Mouse (Mus musculus): ENCODE measurements around the gene Pou4f1. TPM values are rescaled to one million over a fixed set of nuclear protein-coding genes. Genes with fewer than 3 reads are reported as not detected.
"Not testable (repeated sequence)": the region's sequence is repeated elsewhere in the genome, so short reads cannot be mapped to it uniquely, and the experiment has no call there.

Pou4f1 gene
- polyA plus RNA-seq (2012; rRNA removed) = 0.02 TPM in 1 of 2 replicates, not detected in the other
- polyA plus RNA-seq (2014; fragmentation: Nextera tagmentation; extraction: Ambion mirVana) = not detected in 2 replicates

DNA sequence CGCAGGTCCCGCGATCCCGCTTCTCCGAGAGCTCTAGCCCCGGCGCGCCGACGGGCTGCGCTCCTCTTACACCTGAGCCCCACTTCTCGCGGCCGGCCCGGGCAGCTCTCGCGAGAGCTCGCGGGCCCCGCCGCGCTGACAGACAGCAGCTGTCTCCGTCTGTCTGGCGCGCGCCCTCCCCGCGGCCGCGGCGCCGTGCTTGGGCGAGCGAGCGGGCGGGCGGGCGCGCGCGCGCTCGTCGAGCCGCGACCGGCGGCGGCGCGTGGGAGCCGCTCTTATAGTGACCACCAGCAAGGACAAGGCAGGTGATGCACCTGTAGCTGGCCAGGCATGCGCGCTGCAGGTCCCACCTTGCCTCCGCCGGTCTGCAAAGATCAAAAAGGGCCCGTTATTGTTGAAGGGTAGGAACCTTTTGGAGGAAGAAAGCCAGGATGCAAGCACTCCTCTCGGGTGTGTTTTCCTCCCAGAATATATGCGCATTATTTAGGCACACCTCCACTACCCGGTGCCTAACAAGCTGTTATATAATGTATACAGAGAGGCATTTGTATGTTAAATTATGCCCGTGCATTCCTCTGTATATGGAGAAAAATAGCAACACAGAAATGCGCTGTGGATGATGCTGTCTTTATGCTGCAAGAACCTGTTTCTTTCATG lies at the start of gene Pou4f1:
Pou4f1 (minus strand) TSS at position 34 of the 657 bp plus-strand sequence.
- peak; percentile 80 for ATAC-seq (ENCODE audit: insufficient read depth)
- Histone ChIP-seq H3K27me3 (ENCODE audit: control insufficient read depth, insufficient read depth, low read length) (peaks cover 97% of the 10 kb centered on the region), H3K27ac (no peak within 1 kb of the TSS), H3K36me3 (replicated peaks; ENCODE audit: control insufficient read depth, insufficient read depth, low read depth) (no peaks in the 10 kb centered on the region), H3K4me1 (replicated peaks; ENCODE audit: control insufficient read depth in 2 of 2, insufficient read depth in 2 of 2, low read length in 1 of 2) (no peaks in the 10 kb centered on the region), H3K4me3 (ENCODE audit: insufficient read depth in 1 of 2, low read depth in 2 of 2, low read length in 2 of 2) (peak within 1 kb of the TSS; percentile 50 to 55), H3K4me2 (ENCODE audit: low read depth) (peak within 1 kb of the TSS; percentile 62), H3K9ac (replicated peaks) (no peak within 1 kb of the TSS), H3K9me3 (ENCODE audit: control insufficient read depth, low read length) (no peaks in the 10 kb centered on the region)
- peak; percentile 19 to 29 (median 26) for DNase-seq (ENCODE audit: low read depth in 3 of 3, low spot score in 3 of 3)
- WGBS (ENCODE audit: insufficient replicate concordance) = under 1% methylated on average over 44 of the region's 62 CpGs
- no peak for TF ChIP-seq CTCF (IDR thresholded peaks at IDR 0.05; ENCODE audit: low read depth)
- no peak for TF ChIP-seq EP300 (IDR thresholded peaks at IDR 0.05; ENCODE audit: low read depth)

DNA sequence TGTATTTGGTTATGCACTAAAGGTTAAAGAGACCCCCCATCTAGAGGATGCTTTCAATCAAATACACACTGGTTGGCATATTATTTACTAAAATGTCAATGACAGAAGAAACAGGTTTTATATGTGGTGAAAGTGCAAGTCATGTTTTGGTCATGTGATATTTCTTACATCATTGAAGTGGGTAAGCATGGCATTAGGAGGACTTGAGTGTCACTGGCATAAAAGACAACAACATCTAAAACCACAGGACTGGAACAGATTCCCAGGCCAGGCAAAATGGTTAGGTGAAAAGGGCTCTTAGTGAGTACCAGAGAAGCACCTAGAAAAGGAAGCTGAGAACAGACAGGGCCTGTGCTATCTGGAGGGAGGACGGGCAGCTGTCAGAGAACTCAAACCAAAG lies 43.9 kb upstream of the Pou4f1 start:
- Histone ChIP-seq H3K27ac (no peak overlapping the region), H3K9ac (replicated peaks) (no peak overlapping the region), H3K4me3 (ENCODE audit: insufficient read depth in 1 of 2, low read depth in 2 of 2, low read length in 2 of 2) (no peak overlapping the region), H3K9me3 (ENCODE audit: control insufficient read depth, low read length) (no peaks in the 10 kb centered on the region), H3K27me3 (ENCODE audit: control insufficient read depth, insufficient read depth, low read length) (no peaks in the 10 kb centered on the region), H3K36me3 (replicated peaks; ENCODE audit: control insufficient read depth, insufficient read depth, low read depth) (no peaks in the 10 kb centered on the region), H3K4me1 (replicated peaks; ENCODE audit: control insufficient read depth in 2 of 2, insufficient read depth in 2 of 2, low read length in 1 of 2) (no peaks in the 10 kb centered on the region), H3K4me2 (ENCODE audit: low read depth) (no peak overlapping the region)
- DNase-seq (ENCODE audit: low read depth in 3 of 3, low spot score in 3 of 3) = no peak
- TF ChIP-seq CTCF (IDR thresholded peaks at IDR 0.05; ENCODE audit: low read depth) = no peak
- no peak for TF ChIP-seq EP300 (IDR thresholded peaks at IDR 0.05; ENCODE audit: low read depth)
- 32% methylated on average over 1 of the region's 1 CpGs for WGBS (ENCODE audit: insufficient replicate concordance)
- no peak for ATAC-seq (ENCODE audit: insufficient read depth)

DNA sequence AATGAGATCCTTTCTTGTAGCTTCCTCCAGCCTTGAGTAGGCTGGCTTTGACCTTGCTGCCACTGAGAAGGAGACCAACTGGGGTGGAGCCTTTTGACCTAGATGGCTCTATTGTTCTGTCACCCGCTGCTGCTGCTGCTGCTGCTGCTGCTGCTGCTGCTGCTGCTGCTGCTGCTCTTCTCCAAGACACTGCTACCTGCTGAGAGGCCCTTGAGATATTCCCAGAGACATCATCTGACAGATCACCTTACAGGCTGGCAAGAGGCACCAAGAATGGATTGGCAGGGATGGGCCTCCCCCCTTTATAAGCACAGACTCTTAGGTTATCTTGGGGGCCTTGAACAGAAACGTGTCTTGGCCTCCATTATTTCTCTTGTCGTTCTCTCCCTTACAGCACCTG lies 35.0 kb upstream of the Pou4f1 start:
- H3K27ac ChIP-seq; H3K4me3 ChIP-seq (ENCODE audit: insufficient read depth in 1 of 2, low read depth in 2 of 2, low read length in 2 of 2); H3K4me1 ChIP-seq (replicated peaks; ENCODE audit: control insufficient read depth in 2 of 2, insufficient read depth in 2 of 2, low read length in 1 of 2); H3K27me3 ChIP-seq (ENCODE audit: control insufficient read depth, insufficient read depth, low read length); H3K9ac ChIP-seq (replicated peaks); DNase-seq (ENCODE audit: low read depth in 3 of 3, low spot score in 3 of 3); H3K36me3 ChIP-seq (replicated peaks; ENCODE audit: control insufficient read depth, insufficient read depth, low read depth); H3K9me3 ChIP-seq (ENCODE audit: control insufficient read depth, low read length); ATAC-seq (ENCODE audit: insufficient read depth); H3K4me2 ChIP-seq (ENCODE audit: low read depth): not testable (repeated sequence)
- WGBS (ENCODE audit: insufficient replicate concordance) = 75% methylated on average over 3 of the region's 3 CpGs

DNA sequence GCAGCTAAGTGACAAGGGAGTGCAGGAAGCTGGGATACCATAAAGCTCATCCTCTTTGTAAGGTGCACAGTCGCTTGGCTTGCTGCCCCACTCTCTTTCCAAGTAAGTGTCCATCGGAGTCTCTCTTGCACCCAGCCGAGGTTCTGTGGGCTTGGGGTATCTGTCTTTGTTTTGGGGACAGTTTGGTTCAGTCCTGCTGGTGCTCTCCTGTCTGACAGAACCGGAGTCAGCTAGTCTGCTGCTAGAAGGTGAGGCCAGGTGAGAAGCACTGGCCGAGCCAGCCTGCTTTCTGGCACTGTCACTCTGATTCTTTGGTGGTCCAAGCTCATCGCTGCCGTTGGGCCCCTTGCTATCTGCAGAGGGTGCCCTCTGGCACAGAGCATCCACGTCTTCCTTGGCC lies 12.0 kb upstream of the Pou4f1 start:
- Histone ChIP-seq H3K4me3 (ENCODE audit: insufficient read depth in 1 of 2, low read depth in 2 of 2, low read length in 2 of 2) (no peak overlapping the region), H3K4me2 (ENCODE audit: low read depth) (no peak overlapping the region), H3K4me1 (replicated peaks; ENCODE audit: control insufficient read depth in 2 of 2, insufficient read depth in 2 of 2, low read length in 1 of 2) (no peaks in the 10 kb centered on the region), H3K27ac (no peak overlapping the region), H3K9ac (replicated peaks) (no peak overlapping the region), H3K9me3 (ENCODE audit: control insufficient read depth, low read length) (no peaks in the 10 kb centered on the region), H3K27me3 (ENCODE audit: control insufficient read depth, insufficient read depth, low read length) (peaks cover 3% of the 10 kb centered on the region), H3K36me3 (replicated peaks; ENCODE audit: control insufficient read depth, insufficient read depth, low read depth) (no peaks in the 10 kb centered on the region; the same call in 1 of the 2 replicates)
- DNase-seq (ENCODE audit: low read depth in 3 of 3, low spot score in 3 of 3) (no peak), ATAC-seq (ENCODE audit: insufficient read depth) (no peak)
- WGBS (ENCODE audit: insufficient replicate concordance) = 77% methylated on average over 8 of the region's 8 CpGs
- TF ChIP-seq EP300 (IDR thresholded peaks at IDR 0.05; ENCODE audit: low read depth) (no peak), CTCF (IDR thresholded peaks at IDR 0.05; ENCODE audit: low read depth) (no peak)

DNA sequence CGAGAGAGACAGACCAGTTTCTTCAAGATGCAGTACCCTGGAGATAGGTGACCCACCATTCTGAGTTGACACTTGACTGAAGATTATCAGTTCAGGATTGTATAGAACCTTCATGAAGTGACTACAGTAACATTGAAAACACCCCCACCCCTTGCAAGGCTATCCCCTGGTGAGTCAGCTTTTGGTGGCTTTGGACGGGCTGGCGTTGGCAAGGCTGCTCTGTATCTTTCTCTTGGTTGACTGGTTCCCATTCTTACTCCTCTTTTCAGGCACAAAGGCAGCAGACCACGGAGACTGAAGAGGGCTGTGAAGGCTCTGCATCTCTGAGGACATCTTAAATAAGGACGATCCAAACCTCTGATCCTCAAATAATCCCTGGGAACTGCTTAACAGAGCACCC lies 10.8 kb upstream of the Pou4f1 start:
- peaks cover 14% of the 10 kb centered on the region for H3K27me3 ChIP-seq (ENCODE audit: control insufficient read depth, insufficient read depth, low read length)
- no peaks in the 10 kb centered on the region for H3K9me3 ChIP-seq (ENCODE audit: control insufficient read depth, low read length)
- H3K27ac ChIP-seq = no peak overlapping the region
- no peak overlapping the region for H3K9ac ChIP-seq (replicated peaks)
- TF ChIP-seq CTCF (IDR thresholded peaks at IDR 0.05; ENCODE audit: low read depth) (no peak), EP300 (IDR thresholded peaks at IDR 0.05; ENCODE audit: low read depth) (no peak)
- ATAC-seq (ENCODE audit: insufficient read depth) (no peak), DNase-seq (ENCODE audit: low read depth in 3 of 3, low spot score in 3 of 3) (no peak)
- H3K36me3 ChIP-seq (replicated peaks; ENCODE audit: control insufficient read depth, insufficient read depth, low read depth) = no peaks in the 10 kb centered on the region; the same call in 1 of the 2 replicates
- 78% methylated on average over 5 of the region's 5 CpGs for WGBS (ENCODE audit: insufficient replicate concordance)
- H3K4me1 ChIP-seq (replicated peaks; ENCODE audit: control insufficient read depth in 2 of 2, insufficient read depth in 2 of 2, low read length in 1 of 2) = no peaks in the 10 kb centered on the region
- H3K4me2 ChIP-seq (ENCODE audit: low read depth) = no peak overlapping the region
- H3K4me3 ChIP-seq (ENCODE audit: insufficient read depth in 1 of 2, low read depth in 2 of 2, low read length in 2 of 2) = no peak overlapping the region
